Mouse (Mus musculus) midbrain, embryonic 15.5 days (tissue): Measurements from ENCODE around the gene Nptxr. TPM values are rescaled to one million over a fixed set of nuclear protein-coding genes. Genes with fewer than 3 reads are reported as not detected.

Experiments
- ATAC-seq: fragments of 200-750 bp; cut with Nextera tagmentation; replicated peaks from 2 replicates; pipeline ENCODE4 v1.8.0; 2017; ENCODE audit warnings: moderate TSS enrichment
- H3K27ac ChIP-seq: fragments of 300-500 bp; sonication (generic); 2 replicates; pipeline ENCODE4 v1.5.1; 2015; ENCODE audit warnings: mild to moderate bottlenecking, inconsistent platforms
- H3K27me3 ChIP-seq: fragments of 300-500 bp; sonication (generic); replicated peaks from 2 replicates; pipeline ENCODE4 v1.6.1; 2015; ENCODE audit warnings: inconsistent platforms
- H3K36me3 ChIP-seq: fragments of 300-500 bp; sonication (generic); replicated peaks from 2 replicates; pipeline ENCODE4 v1.6.1; 2015; ENCODE audit warnings: inconsistent platforms
- H3K4me1 ChIP-seq: fragments of 300-500 bp; sonication (generic); 2 replicates; pipeline ENCODE4 v1.6.1; 2015; ENCODE audit warnings: inconsistent platforms
- H3K4me2 ChIP-seq: fragments of 300-500 bp; sonication (generic); 2 replicates; pipeline ENCODE4 v1.6.1; 2015; ENCODE audit warnings: inconsistent platforms, mild to moderate bottlenecking, moderate library complexity
- H3K4me3 ChIP-seq: fragments of 300-500 bp; sonication (generic); 2 replicates; pipeline ENCODE4 v1.5.1; 2015; ENCODE audit warnings: mild to moderate bottlenecking, inconsistent platforms
- H3K9ac ChIP-seq: fragments of 300-500 bp; sonication (generic); 2 replicates; pipeline ENCODE4 v1.6.1; 2015; ENCODE audit warnings: mild to moderate bottlenecking, inconsistent platforms
- H3K9me3 ChIP-seq: fragments of 300-500 bp; sonication (generic); 2 replicates; pipeline ENCODE4 v1.6.1; 2016; ENCODE audit warnings: inconsistent platforms
- WGBS: fragments of 180-500 bp; shearing (Covaris S2); methylation state at CpG from one replicate; pipeline ENCODE4 v1.1.7; 2015; ENCODE audit warnings: mixed read lengths; 5-methylcytosine and 5-hydroxymethylcytosine counted together
- polyA plus RNA-seq: library from polyadenylated mRNA; unstranded; fragments of >200 nt; fragmentation: Nextera tagmentation; extraction: Ambion mirVana; gene quantifications from 2 replicates; pipeline ENCODE4 v1.2.1, GENCODE M21; 2015

Gene Nptxr
- polyA plus RNA-seq, 1 experiment from 2014 or later: 54.8 TPM

GRCm38 (mm10) chr15:79829431-79829830, 24.9 kb upstream of the Nptxr start:
- no peak overlapping the region for H3K9ac ChIP-seq
- H3K27me3 ChIP-seq: no peaks in the 10 kb centered on the region
- H3K27ac ChIP-seq: no peak overlapping the region
- H3K4me2 ChIP-seq: 0 out of 2 replicates have a peak overlapping the region, but pooled peaks have one; percentile 21
- H3K9me3 ChIP-seq: no peaks in the 10 kb centered on the region
- H3K36me3 ChIP-seq: 0 out of 2 replicates have a peak, but pooled peaks cover 5% of the 10 kb centered on the region
- WGBS: 70% methylated on average over 5 of the region's 5 CpGs
- peaks cover 85% of the 10 kb centered on the region for H3K4me1 ChIP-seq
- no peak overlapping the region for H3K4me3 ChIP-seq
- ATAC-seq: no peak

- Histone ChIP-seq H3K36me3 (0 out of 2 replicates have a peak, but pooled peaks cover 5% of the 10 kb centered on the region), H3K9me3 (no peaks in the 10 kb centered on the region), H3K4me3 (no peak overlapping the region), H3K27ac (0 out of 2 replicates have a peak overlapping the region, but pooled peaks have one; percentile 20), H3K9ac (0 out of 2 replicates have a peak overlapping the region, but pooled peaks have one; percentile 12), H3K4me2 (peak overlapping the region; percentile 21), H3K4me1 (peaks cover 85% of the 10 kb centered on the region), H3K27me3 (no peaks in the 10 kb centered on the region)
- WGBS: 64% methylated on average over 46 of the region's 46 CpGs
- ATAC-seq: no peak
Observed at GRCm38 (mm10) chr15:79828366-79829035, 23.9 kb upstream of the Nptxr start.

- Histone ChIP-seq H3K27ac (no peak overlapping the region), H3K4me3 (no peak overlapping the region), H3K27me3 (no peaks in the 10 kb centered on the region), H3K9ac (no peak overlapping the region), H3K36me3 (peaks cover 7% of the 10 kb centered on the region; the same call in 1 of the 2 replicates), H3K9me3 (no peaks in the 10 kb centered on the region), H3K4me2 (peak overlapping the region; percentile 21), H3K4me1 (peaks cover 81% of the 10 kb centered on the region)
- ATAC-seq: no peak
- WGBS: 74% methylated on average over 11 of the region's 11 CpGs
Observed at GRCm38 (mm10) chr15:79827778-79828210, 23.2 kb upstream of the Nptxr start.

GRCm38 (mm10) chr15:79827061-79827777, 22.7 kb upstream of the Nptxr start:
- ATAC-seq: no peak
- 88% methylated on average over 14 of the region's 14 CpGs for WGBS
- Histone ChIP-seq H3K9ac (0 out of 2 replicates have a peak overlapping the region, but pooled peaks have one; percentile 4), H3K27me3 (no peaks in the 10 kb centered on the region), H3K4me1 (peaks cover 76% of the 10 kb centered on the region), H3K4me2 (no peak overlapping the region; the same call in 1 of the 2 replicates), H3K27ac (no peak overlapping the region), H3K36me3 (peaks cover 9% of the 10 kb centered on the region; the same call in 1 of the 2 replicates), H3K4me3 (no peak overlapping the region), H3K9me3 (no peaks in the 10 kb centered on the region)

GRCm38 (mm10) chr15:79826221-79826935, 21.8 kb upstream of the Nptxr start:
- Histone ChIP-seq H3K4me2 (no peak overlapping the region), H3K4me3 (no peak overlapping the region), H3K27me3 (no peaks in the 10 kb centered on the region), H3K27ac (no peak overlapping the region), H3K4me1 (peaks cover 67% of the 10 kb centered on the region), H3K9ac (peak overlapping the region; percentile 4; the same call in 1 of the 2 replicates), H3K36me3 (peaks cover 9% of the 10 kb centered on the region; the same call in 1 of the 2 replicates), H3K9me3 (no peaks in the 10 kb centered on the region)
- ATAC-seq: no peak
- WGBS: 89% methylated on average over 9 of the region's 9 CpGs

GRCm38 (mm10) chr15:79825146-79825825, 20.7 kb upstream of the Nptxr start:
- Histone ChIP-seq H3K36me3 (peaks cover 9% of the 10 kb centered on the region; the same call in 1 of the 2 replicates), H3K27ac (peak overlapping the region; percentile 48; the same call in 1 of the 2 replicates), H3K27me3 (no peaks in the 10 kb centered on the region), H3K4me2 (peak overlapping the region; percentile 4; the same call in 1 of the 2 replicates), H3K9ac (no peak overlapping the region), H3K9me3 (no peaks in the 10 kb centered on the region), H3K4me1 (peaks cover 58% of the 10 kb centered on the region), H3K4me3 (no peak overlapping the region)
- WGBS: 44% methylated on average over 14 of the region's 14 CpGs
- ATAC-seq: no peak

- peaks cover 43% of the 10 kb centered on the region for H3K4me1 ChIP-seq
- H3K27me3 ChIP-seq: no peaks in the 10 kb centered on the region
- WGBS: 70% methylated on average over 19 of the region's 19 CpGs
- H3K4me3 ChIP-seq: no peak overlapping the region
- H3K9ac ChIP-seq: no peak overlapping the region
- no peaks in the 10 kb centered on the region for H3K9me3 ChIP-seq
- H3K4me2 ChIP-seq: no peak overlapping the region
- no peak for ATAC-seq
- H3K27ac ChIP-seq: no peak overlapping the region
- H3K36me3 ChIP-seq: peaks cover 9% of the 10 kb centered on the region; the same call in 1 of the 2 replicates
Observed at GRCm38 (mm10) chr15:79823588-79824280, 19.2 kb upstream of the Nptxr start.

GRCm38 (mm10) chr15:79822265-79823199, 18.0 kb upstream of the Nptxr start:
- WGBS: 68% methylated on average over 13 of the region's 13 CpGs
- Histone ChIP-seq H3K9ac (no peak overlapping the region), H3K4me3 (no peak overlapping the region), H3K4me1 (peaks cover 31% of the 10 kb centered on the region), H3K9me3 (no peaks in the 10 kb centered on the region), H3K4me2 (no peak overlapping the region), H3K27me3 (no peaks in the 10 kb centered on the region), H3K36me3 (peaks cover 9% of the 10 kb centered on the region; the same call in 1 of the 2 replicates), H3K27ac (no peak overlapping the region)
- 0 out of 2 replicates have a peak, but pooled peaks have one; percentile 15 for ATAC-seq

GRCm38 (mm10) chr15:79818325-79818724, 13.8 kb upstream of the Nptxr start:
- ATAC-seq: no peak

GRCm38 (mm10) chr15:79813666-79814258, 9.2 kb upstream of the Nptxr start:
- no peak for ATAC-seq

More at GRCm38 (mm10) chr15:79818325-79818724, 13.8 kb upstream of the Nptxr start:
- H3K36me3 ChIP-seq: peaks cover 4% of the 10 kb centered on the region; the same call in 1 of the 2 replicates
- H3K4me1 ChIP-seq: 0 out of 2 replicates have a peak, but pooled peaks cover 3% of the 10 kb centered on the region
- no peaks in the 10 kb centered on the region for H3K27me3 ChIP-seq
- H3K9ac ChIP-seq: no peak overlapping the region
- H3K4me3 ChIP-seq: no peak overlapping the region
- no peak overlapping the region for H3K4me2 ChIP-seq
- H3K27ac ChIP-seq: no peak overlapping the region
- H3K9me3 ChIP-seq: no peaks in the 10 kb centered on the region
- WGBS: 89% methylated on average over 4 of the region's 4 CpGs

More at GRCm38 (mm10) chr15:79813666-79814258, 9.2 kb upstream of the Nptxr start:
- H3K9ac ChIP-seq: no peak overlapping the region
- H3K4me3 ChIP-seq: no peak overlapping the region
- no peak overlapping the region for H3K4me2 ChIP-seq
- WGBS: 26% methylated on average over 8 of the region's 8 CpGs
- no peaks in the 10 kb centered on the region for H3K9me3 ChIP-seq
- H3K4me1 ChIP-seq: 0 out of 2 replicates have a peak, but pooled peaks cover 3% of the 10 kb centered on the region
- H3K27ac ChIP-seq: no peak overlapping the region
- H3K36me3 ChIP-seq: no peaks in the 10 kb centered on the region
- H3K27me3 ChIP-seq: no peaks in the 10 kb centered on the region; the same call in 1 of the 2 replicates
